Comparison of ENCODE assay signal across 8 mouse cellular contexts in genomic region chr4:151996173-151996950, GRCm38 (mm10). TPM values are rescaled to one million over a fixed set of nuclear protein-coding genes. Genes with fewer than 3 reads are reported as not detected.
DNase-seq lines count a peak whose midpoint lies in the region; ATAC-seq and TF ChIP-seq lines count a peak whose summit lies in the region.

TSS of gene Phf13 (minus strand) at chr4:151996258.

- DNase-seq in 3134 (ENCODE audit: extremely low read depth, insufficient read length, low spot score), result peak; percentile 94
- DNase-seq in adrenal gland, postnatal 36 days, result peak; percentile 99
- peak; percentile 99 for DNase-seq in heart, adult 18-20 months
- DNase-seq in kidney, adult 2 months, result peak; percentile 99
- DNase-seq in spleen, adult 2 months (ENCODE audit: low read depth in 1 of 2, low spot score in 2 of 2), result peak; percentile 97 to 99

- peak within 1 kb of the TSS; percentile 98 for H3K4me3 ChIP-seq in embryonic facial prominence, embryonic 13.5 days
- H3K4me3 ChIP-seq in kidney, adult 2 months (ENCODE audit: insufficient read depth, low read depth, low read length), result peak within 1 kb of the TSS; percentile 93
- peak within 1 kb of the TSS; percentile 98 for H3K4me3 ChIP-seq in limb, embryonic 12.5 days (replicated peaks)
- peak within 1 kb of the TSS; percentile 97 for H3K4me3 ChIP-seq in midbrain, embryonic 15.5 days
- H3K4me3 ChIP-seq in spleen, adult 2 months (ENCODE audit: extremely low read depth, insufficient read depth, insufficient read length), result peak within 1 kb of the TSS; percentile 88

- WGBS in embryonic facial prominence, embryonic 13.5 days, result under 1% methylated on average over 94 of the region's 94 CpGs
- WGBS in kidney, adult 2 months, result under 1% methylated on average over 94 of the region's 94 CpGs
- under 1% methylated on average over 88 of the region's 94 CpGs for whole genome bisulfite sequencing in limb, embryonic 12.5 days
- under 1% methylated on average over 88 of the region's 94 CpGs for WGBS in midbrain, embryonic 15.5 days
- under 1% methylated on average over 77 of the region's 94 CpGs for WGBS in spleen, adult 2 months

- no peak for TF ChIP-seq CTCF in kidney, adult 2 months (conservative IDR thresholded peaks at IDR 0.05; ENCODE audit: insufficient read depth, insufficient read length, low read depth, low read length)
- no peak for TF ChIP-seq CTCF in spleen, adult 2 months (IDR thresholded peaks at IDR 0.05; ENCODE audit: extremely low read depth, insufficient read depth, insufficient read length, insufficient replicate concordance)

- H3K27me3 ChIP-seq in embryonic facial prominence, embryonic 13.5 days, result no peaks in the 10 kb centered on the region
- no peaks in the 10 kb centered on the region; the same call in 1 of the 2 replicates for H3K27me3 ChIP-seq in kidney, adult 2 months (replicated peaks; ENCODE audit: control insufficient read depth, insufficient read depth, low read length)
- no peaks in the 10 kb centered on the region for H3K27me3 ChIP-seq in limb, embryonic 12.5 days
- H3K27me3 ChIP-seq in midbrain, embryonic 15.5 days (replicated peaks), result no peaks in the 10 kb centered on the region
- peaks cover 11% of the 10 kb centered on the region for H3K27me3 ChIP-seq in spleen, adult 2 months (ENCODE audit: control insufficient read depth, insufficient read depth, low read length)

- peak within 1 kb of the TSS; percentile 91 for H3K27ac ChIP-seq in embryonic facial prominence, embryonic 13.5 days
- peak within 1 kb of the TSS; percentile 90 for H3K27ac ChIP-seq in kidney, adult 2 months (ENCODE audit: insufficient read depth, low read depth, low read length)
- peak within 1 kb of the TSS; percentile 89 for H3K27ac ChIP-seq in limb, embryonic 12.5 days
- peak within 1 kb of the TSS; percentile 87 for H3K27ac ChIP-seq in midbrain, embryonic 15.5 days
- H3K27ac ChIP-seq in spleen, adult 2 months (ENCODE audit: insufficient read depth, low read length), result peak within 1 kb of the TSS; percentile 88

- H3K9ac ChIP-seq in embryonic facial prominence, embryonic 13.5 days, result peak within 1 kb of the TSS; percentile 97
- peak within 1 kb of the TSS; percentile 97 for H3K9ac ChIP-seq in limb, embryonic 12.5 days (replicated peaks)
- H3K9ac ChIP-seq in midbrain, embryonic 15.5 days, result peak within 1 kb of the TSS; percentile 78

- peak; percentile 13 for TF ChIP-seq POLR2A in kidney, adult 2 months (IDR thresholded peaks at IDR 0.05; ENCODE audit: low read depth, low read length)
- TF ChIP-seq POLR2A in spleen, adult 2 months (IDR thresholded peaks at IDR 0.05; ENCODE audit: low read depth, low read length), result peak; percentile 50

- H3K4me2 ChIP-seq in embryonic facial prominence, embryonic 13.5 days, result peak within 1 kb of the TSS; percentile 83
- peak within 1 kb of the TSS; percentile 77 for H3K4me2 ChIP-seq in limb, embryonic 12.5 days
- H3K4me2 ChIP-seq in midbrain, embryonic 15.5 days, result peak within 1 kb of the TSS; percentile 95

- peak; percentile 94 for ATAC-seq in embryonic facial prominence, embryonic 13.5 days (ENCODE audit: insufficient number of reproducible peaks, insufficient read depth, low FRiP score, low TSS enrichment, low read depth)
- ATAC-seq in limb, embryonic 12.5 days (ENCODE audit: insufficient number of reproducible peaks, insufficient read depth, low FRiP score, low TSS enrichment, low read depth), result peak; percentile 96
- ATAC-seq in midbrain, embryonic 15.5 days (replicated peaks), result peak; percentile 97

- H3K4me1 ChIP-seq in embryonic facial prominence, embryonic 13.5 days, result peaks cover 23% of the 10 kb centered on the region
- H3K4me1 ChIP-seq in kidney, adult 2 months (ENCODE audit: control insufficient read depth, insufficient read depth, low read length), result peaks cover 8% of the 10 kb centered on the region; the same call in 1 of the 2 replicates
- peaks cover 36% of the 10 kb centered on the region for H3K4me1 ChIP-seq in limb, embryonic 12.5 days (replicated peaks)
- H3K4me1 ChIP-seq in midbrain, embryonic 15.5 days, result peaks cover 22% of the 10 kb centered on the region
- H3K4me1 ChIP-seq in spleen, adult 2 months (ENCODE audit: control insufficient read depth, insufficient read depth, insufficient read length), result no peaks in the 10 kb centered on the region; the same call in 1 of the 2 replicates

- no peaks in the 10 kb centered on the region for H3K9me3 ChIP-seq in embryonic facial prominence, embryonic 13.5 days
- H3K9me3 ChIP-seq in limb, embryonic 12.5 days, result no peaks in the 10 kb centered on the region
- no peaks in the 10 kb centered on the region for H3K9me3 ChIP-seq in midbrain, embryonic 15.5 days

- H3K36me3 ChIP-seq in embryonic facial prominence, embryonic 13.5 days, result peaks cover 14% of the 10 kb centered on the region
- no peaks in the 10 kb centered on the region for H3K36me3 ChIP-seq in kidney, adult 2 months (ENCODE audit: control insufficient read depth, insufficient read depth, low read length)
- peaks cover 24% of the 10 kb centered on the region for H3K36me3 ChIP-seq in limb, embryonic 12.5 days
- H3K36me3 ChIP-seq in midbrain, embryonic 15.5 days (replicated peaks), result peaks cover 9% of the 10 kb centered on the region; the same call in 1 of the 2 replicates
- 0 out of 2 replicates have a peak, but pooled peaks cover 3% of the 10 kb centered on the region for H3K36me3 ChIP-seq in spleen, adult 2 months (ENCODE audit: control insufficient read depth, insufficient read depth, low read length)

RNA-seq across cellular contexts. Expression of gene Phf13, which starts in this region (rescaled TPM):
- total RNA-seq in adrenal gland, postnatal 36 days (2021), result 10 to 100 TPM; 17.2 to 17.7 TPM
- 38.0 and 38.1 TPM in 2 replicates for polyA plus RNA-seq in embryonic facial prominence, embryonic 13.5 days (2015; fragmentation: Nextera tagmentation; extraction: Ambion mirVana)
- 1 to 10 TPM; 5.4 to 5.9 TPM for total RNA-seq in heart, adult 18-20 months (2021)
- 4.9 and 5.5 TPM in 2 replicates for polyA plus RNA-seq in kidney, adult 2 months (2012; rRNA removed)
- 41.8 and 43.6 TPM in 2 replicates for polyA plus RNA-seq in limb, embryonic 12.5 days (2016; fragmentation: Nextera tagmentation; extraction: Ambion mirVana)
- 22.5 and 22.7 TPM in 2 replicates for polyA plus RNA-seq in midbrain, embryonic 15.5 days (2015; fragmentation: Nextera tagmentation; extraction: Ambion mirVana)
- 3.8 and 4.2 TPM in 2 replicates for polyA plus RNA-seq in spleen, adult 2 months (2012; rRNA removed)

Comparison
In these comparisons a context has a peak if more than half of its experiments do, and no peak if none do; other contexts are left out.
1. Peak in every context shown above with its lines: DNase-seq, ATAC-seq, H3K4me3 ChIP-seq and H3K27ac ChIP-seq.